Mouse (Mus musculus) liver, embryonic 11.5 days (tissue): ENCODE results near the gene Tns1. TPM values are rescaled to one million over a fixed set of nuclear protein-coding genes. Genes with fewer than 3 reads are reported as not detected.

ENCODE experiments used
- ATAC-seq: fragments of 200-750 bp; cut with Nextera tagmentation; replicated peaks from 2 replicates; pipeline ENCODE4 v1.8.0; 2017; ENCODE audit warnings: moderate number of reproducible peaks, mild to moderate bottlenecking, moderate TSS enrichment, moderate library complexity; ENCODE audit not compliant: low FRiP score
- DNase-seq: peaks from one replicate; pipeline ENCODE4 v3.0.0-alpha.2; 2017; ENCODE audit warnings: low spot score
- H3K27ac ChIP-seq: fragments of 300-500 bp; sonication (generic); 2 replicates; pipeline ENCODE4 v1.5.1; 2014; ENCODE audit warnings: mild to moderate bottlenecking, low read depth, low read length, control low read depth
- H3K27me3 ChIP-seq: fragments of 300-500 bp; sonication (generic); replicated peaks from 2 replicates; pipeline ENCODE4 v1.6.1; 2014; ENCODE audit warnings: low read length, mixed read lengths; ENCODE audit not compliant: control insufficient read depth, insufficient read depth
- H3K36me3 ChIP-seq: fragments of 300-500 bp; sonication (generic); 2 replicates; pipeline ENCODE4 v1.6.1; 2014; ENCODE audit warnings: mild to moderate bottlenecking, low read length, moderate library complexity, mixed read lengths; ENCODE audit not compliant: control insufficient read depth, insufficient read depth
- H3K4me1 ChIP-seq: fragments of 300-500 bp; sonication (generic); replicated peaks from 2 replicates; pipeline ENCODE4 v1.6.1; 2014; ENCODE audit warnings: low read length, mixed read lengths; ENCODE audit not compliant: control insufficient read depth, insufficient read depth
- H3K4me2 ChIP-seq: fragments of 300-500 bp; sonication (generic); 2 replicates; pipeline ENCODE4 v1.6.1; 2014; ENCODE audit warnings: mild to moderate bottlenecking, control low read depth, moderate library complexity
- H3K4me3 ChIP-seq: fragments of 300-500 bp; sonication (generic); 2 replicates; pipeline ENCODE4 v1.5.1; 2014; ENCODE audit warnings: low read depth, low read length, control low read depth
- H3K9ac ChIP-seq: fragments of 300-500 bp; sonication (generic); 2 replicates; pipeline ENCODE4 v1.6.1; 2014; ENCODE audit warnings: low read depth, low read length, control low read depth
- H3K9me3 ChIP-seq: fragments of 300-500 bp; sonication (generic); 2 replicates; pipeline ENCODE4 v1.6.1; 2016; ENCODE audit warnings: low read length, inconsistent platforms, mixed read lengths; ENCODE audit not compliant: control insufficient read depth
- WGBS: fragments of 180-500 bp; shearing (Covaris S2); extraction: QIAGEN DNeasy Blood & Tissue Kit; methylation state at CpG from one replicate; pipeline ENCODE4 v1.1.7; 2014; 5-methylcytosine and 5-hydroxymethylcytosine counted together
- polyA plus RNA-seq: library from polyadenylated mRNA; unstranded; fragments of >200 nt; fragmentation: Nextera tagmentation; extraction: Ambion mirVana; gene quantifications from 2 replicates; pipeline ENCODE4 v1.2.1, GENCODE M21; 2014

Tns1 gene
- polyA plus RNA-seq, 1 experiment from 2014 or later, result 19.4 TPM

GRCm38 (mm10) chr1:74099001-74099435 is 25.2 kb downstream of the Tns1 start:
- H3K27me3 ChIP-seq, result peaks cover 75% of the 10 kb centered on the region
- no peak for DNase-seq
- H3K9ac ChIP-seq, result no peak overlapping the region; the same call in 1 of the 2 replicates
- peaks cover 7% of the 10 kb centered on the region; the same call in 1 of the 2 replicates for H3K4me1 ChIP-seq
- H3K9me3 ChIP-seq, result no peaks in the 10 kb centered on the region
- H3K27ac ChIP-seq, result no peak overlapping the region; the same call in 1 of the 2 replicates
- no peaks in the 10 kb centered on the region for H3K36me3 ChIP-seq
- ATAC-seq, result no peak; the same call in 1 of the 2 replicates
- peak overlapping the region; percentile 71 for H3K4me2 ChIP-seq
- peak overlapping the region; percentile 35 for H3K4me3 ChIP-seq
- 3% methylated on average over 13 of the region's 14 CpGs for WGBS

- peaks cover 4% of the 10 kb centered on the region; the same call in 1 of the 2 replicates for H3K4me1 ChIP-seq
- peak overlapping the region; percentile 71 for H3K4me2 ChIP-seq
- ATAC-seq, result no peak
- H3K27me3 ChIP-seq, result peaks cover 70% of the 10 kb centered on the region
- peak overlapping the region; percentile 4; the same call in 1 of the 2 replicates for H3K27ac ChIP-seq
- peak; percentile 56 for DNase-seq
- no peaks in the 10 kb centered on the region for H3K9me3 ChIP-seq
- peak overlapping the region; percentile 35 for H3K4me3 ChIP-seq
- H3K36me3 ChIP-seq, result no peaks in the 10 kb centered on the region
- 2% methylated on average over 50 of the region's 58 CpGs for WGBS
- no peak overlapping the region; the same call in none of the 2 replicates for H3K9ac ChIP-seq
Measured at GRCm38 (mm10) chr1:74098004-74099000, 25.9 kb downstream of the Tns1 start.

- Histone ChIP-seq H3K27ac (no peak overlapping the region), H3K4me2 (no peak overlapping the region), H3K9me3 (no peaks in the 10 kb centered on the region), H3K9ac (no peak overlapping the region), H3K4me3 (no peak overlapping the region), H3K27me3 (peaks cover 69% of the 10 kb centered on the region), H3K36me3 (no peaks in the 10 kb centered on the region), H3K4me1 (peaks cover 8% of the 10 kb centered on the region)
- no peak for DNase-seq
- WGBS, result 34% methylated on average over 3 of the region's 3 CpGs
- no peak for ATAC-seq
Measured at GRCm38 (mm10) chr1:74095728-74096127, 28.5 kb downstream of the Tns1 start.

GRCm38 (mm10) chr1:74095296-74095695 is 29.0 kb downstream of the Tns1 start:
- H3K4me2 ChIP-seq, result no peak overlapping the region
- peaks cover 68% of the 10 kb centered on the region for H3K27me3 ChIP-seq
- DNase-seq (no peak), ATAC-seq (no peak)
- H3K4me1 ChIP-seq, result peaks cover 8% of the 10 kb centered on the region
- H3K4me3 ChIP-seq, result no peak overlapping the region
- WGBS, result 39% methylated on average over 6 of the region's 6 CpGs
- H3K36me3 ChIP-seq, result no peaks in the 10 kb centered on the region
- H3K27ac ChIP-seq, result no peak overlapping the region
- no peak overlapping the region for H3K9ac ChIP-seq
- H3K9me3 ChIP-seq, result no peaks in the 10 kb centered on the region

- no peak for DNase-seq
- WGBS, result 42% methylated on average over 7 of the region's 7 CpGs
- H3K36me3 ChIP-seq, result no peaks in the 10 kb centered on the region
- peaks cover 8% of the 10 kb centered on the region for H3K4me1 ChIP-seq
- no peak overlapping the region for H3K9ac ChIP-seq
- no peak for ATAC-seq
- H3K27ac ChIP-seq, result no peak overlapping the region
- H3K4me2 ChIP-seq, result no peak overlapping the region
- peaks cover 61% of the 10 kb centered on the region for H3K27me3 ChIP-seq
- H3K4me3 ChIP-seq, result no peak overlapping the region
- no peaks in the 10 kb centered on the region for H3K9me3 ChIP-seq
Measured at GRCm38 (mm10) chr1:74094497-74095270, 29.6 kb downstream of the Tns1 start.

GRCm38 (mm10) chr1:74093447-74093846 is 30.8 kb downstream of the Tns1 start:
- 66% methylated on average over 5 of the region's 5 CpGs for WGBS
- Histone ChIP-seq H3K27me3 (peaks cover 52% of the 10 kb centered on the region), H3K4me1 (peaks cover 4% of the 10 kb centered on the region), H3K36me3 (no peaks in the 10 kb centered on the region), H3K27ac (no peak overlapping the region), H3K9ac (no peak overlapping the region), H3K4me2 (no peak overlapping the region), H3K9me3 (no peaks in the 10 kb centered on the region), H3K4me3 (no peak overlapping the region)
- ATAC-seq (no peak), DNase-seq (no peak)

GRCm38 (mm10) chr1:74092242-74092641 is 32.0 kb downstream of the Tns1 start:
- no peak overlapping the region for H3K4me2 ChIP-seq
- no peak for ATAC-seq
- H3K27ac ChIP-seq, result no peak overlapping the region
- peaks cover 4% of the 10 kb centered on the region for H3K4me1 ChIP-seq
- 67% methylated on average over 10 of the region's 10 CpGs for WGBS
- H3K9me3 ChIP-seq, result no peaks in the 10 kb centered on the region
- H3K36me3 ChIP-seq, result no peaks in the 10 kb centered on the region
- DNase-seq, result no peak
- no peak overlapping the region for H3K9ac ChIP-seq
- peaks cover 40% of the 10 kb centered on the region for H3K27me3 ChIP-seq
- H3K4me3 ChIP-seq, result no peak overlapping the region

- ATAC-seq (no peak), DNase-seq (no peak)
- Histone ChIP-seq H3K4me1 (peaks cover 4% of the 10 kb centered on the region), H3K36me3 (no peaks in the 10 kb centered on the region), H3K9ac (no peak overlapping the region), H3K4me3 (no peak overlapping the region), H3K4me2 (no peak overlapping the region), H3K27ac (peak overlapping the region; percentile 58), H3K27me3 (peaks cover 36% of the 10 kb centered on the region), H3K9me3 (no peaks in the 10 kb centered on the region)
- WGBS, result 36% methylated on average over 6 of the region's 6 CpGs
Measured at GRCm38 (mm10) chr1:74091611-74092224, 32.5 kb downstream of the Tns1 start.
